Mouse (Mus musculus) T-helper 17 cell (primary cell): Measurements from ENCODE around the gene Pus7.
"Not testable (repeated sequence)": the region's sequence is repeated elsewhere in the genome, so short reads cannot be mapped to it uniquely, and the experiment has no call there.

Source experiments
- in situ Hi-C, 2 experiments: fragments of 300-600 bp; cut with MboI, MseI; formaldehyde crosslinking; loops; 1 replicate in 1 of 2; 2 replicates in 1 of 2; pipeline ENCODE4 v1.15.1; 2025; ENCODE audit warnings: high pct_unique_total_duplicates in 2 of 2

Gene Pus7

GRCm38 (mm10) chr5:23758633-23759032 lies 24.9 kb downstream of the Pus7 start:
- in situ Hi-C loops, result no loop called here

GRCm38 (mm10) chr5:23756368-23756767 lies 27.1 kb downstream of the Pus7 start:
- in situ Hi-C loops, result no loop called here

- in situ Hi-C loops, result no loop called here
These were observed 27.9 kb downstream of the Pus7 start for GRCm38 (mm10) chr5:23755591-23755990.

- in situ Hi-C loops, result no loop called here
These were observed 33.6 kb downstream of the Pus7 start for GRCm38 (mm10) chr5:23749882-23750281.

- in situ Hi-C loops, result no loop called here
These were observed 40.2 kb downstream of the Pus7 start for GRCm38 (mm10) chr5:23743261-23743660.

GRCm38 (mm10) chr5:23737111-23737510 lies 46.4 kb downstream of the Pus7 start:
- in situ Hi-C loops, result no loop called here

- in situ Hi-C loops, result no loop called here
These were observed 47.1 kb downstream of the Pus7 start for GRCm38 (mm10) chr5:23736366-23736765.

GRCm38 (mm10) chr5:23721956-23722355 lies 61.6 kb downstream of the Pus7 start:
- in situ Hi-C loops, result no loop called here

- in situ Hi-C loops, result no loop called here
These were observed 64.6 kb downstream of the Pus7 start for GRCm38 (mm10) chr5:23718881-23719328.

- in situ Hi-C loops, result no loop called here
These were observed 65.4 kb downstream of the Pus7 start for GRCm38 (mm10) chr5:23718182-23718534.

GRCm38 (mm10) chr5:23717469-23718181 lies 65.9 kb downstream of the Pus7 start:
- in situ Hi-C loops, result no loop called here

- in situ Hi-C loops, result no loop called here
These were observed 69.8 kb downstream of the Pus7 start for GRCm38 (mm10) chr5:23713401-23714335.

- in situ Hi-C loops, result no loop called here
These were observed 71.1 kb downstream of the Pus7 start for GRCm38 (mm10) chr5:23712130-23713001.

GRCm38 (mm10) chr5:23711671-23712129 lies 71.8 kb downstream of the Pus7 start:
- in situ Hi-C loops, result not testable (repeated sequence)

GRCm38 (mm10) chr5:23711244-23711643 lies 72.3 kb downstream of the Pus7 start:
- in situ Hi-C loops, result no loop called here

- in situ Hi-C loops, result no loop called here
These were observed 73.8 kb downstream of the Pus7 start for GRCm38 (mm10) chr5:23709661-23710060.

- in situ Hi-C loops, result not testable (repeated sequence)
These were observed 76.6 kb downstream of the Pus7 start for GRCm38 (mm10) chr5:23706601-23707597.

- in situ Hi-C loops, result no loop called here
These were observed 86.1 kb downstream of the Pus7 start for GRCm38 (mm10) chr5:23697457-23697856.
